Mouse (Mus musculus) liver, postnatal 0 days (tissue): Measurements from ENCODE around the gene Cfd.

ENCODE experiments used
- CTCF ChIP-seq: sonication (generic); IDR thresholded peaks from 2 replicates; pipeline ENCODE4 v1.5.1; 2016; ENCODE audit warnings: antibody characterized with exemption, low read depth
- EP300 ChIP-seq: IDR thresholded peaks from 2 replicates; pipeline ENCODE4 v1.6.1; 2016; ENCODE audit warnings: antibody characterized with exemption, low read depth, mild to moderate bottlenecking

DNA sequence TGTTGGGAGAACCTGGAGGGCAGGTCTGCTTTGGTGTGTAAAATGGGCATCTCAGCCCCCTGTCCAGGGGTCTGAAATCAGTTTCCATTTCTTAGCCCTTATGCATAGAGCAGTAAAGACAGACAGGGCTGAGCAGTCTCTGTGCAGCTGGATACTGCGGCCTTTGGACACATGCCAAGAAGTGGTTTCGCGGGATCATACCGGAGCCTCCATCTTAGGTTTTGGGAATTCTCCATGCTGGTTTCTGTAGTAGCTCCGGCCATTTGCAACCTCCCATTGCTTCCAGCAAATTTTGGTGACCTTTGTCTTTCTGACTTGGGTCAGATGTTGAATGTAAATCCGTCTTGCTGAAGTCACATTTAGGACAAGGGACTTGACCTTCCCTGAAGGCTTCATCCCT lies 47.2 kb upstream of the Cfd start:
- no peak for TF ChIP-seq CTCF
- TF ChIP-seq EP300: no peak
